ENCODE assay signal across 19 mouse cellular contexts in genomic region chr15:96297623-96298188, GRCm38 (mm10). TPM values are rescaled to one million over a fixed set of nuclear protein-coding genes. Genes with fewer than 3 reads are reported as not detected.
A peak's percentile ranks its signal among the peaks of the same experiment; 100 is the strongest.
DNase-seq lines count a peak whose midpoint lies in the region; ATAC-seq lines count a peak whose summit lies in the region.
"Had no signal": no experiment of that assay in that cellular context is flagged by ENCODE, and none has a peak within 500 bp of the region (broad histone marks: within the 10 kb centered on the region; RNA-seq: fewer than 3 reads in every experiment).

No protein-coding gene starts in this region.

- H3K4me1 ChIP-seq in limb, embryonic 13.5 days: peaks cover 8% of the 10 kb centered on the region
- no peaks in the 10 kb centered on the region for H3K4me1 ChIP-seq in limb, embryonic 10.5 days
- H3K4me1 ChIP-seq: stomach, embryonic 15.5 days had no signal

- no peak overlapping the region for H3K27ac ChIP-seq in limb, embryonic 13.5 days
- H3K27ac ChIP-seq in limb, embryonic 10.5 days: no peak overlapping the region
- H3K27ac ChIP-seq: hindbrain, embryonic 13.5 days; kidney, postnatal 0 days; stomach, embryonic 15.5 days had no signal

- H3K9ac ChIP-seq in limb, embryonic 13.5 days: 0 out of 2 replicates have a peak overlapping the region, but pooled peaks have one; percentile 8
- H3K9ac ChIP-seq: hindbrain, embryonic 13.5 days; stomach, embryonic 15.5 days had no signal

- H3K4me3 ChIP-seq in limb, embryonic 13.5 days: no peak overlapping the region
- no peak overlapping the region for H3K4me3 ChIP-seq in limb, embryonic 10.5 days
- H3K4me3 ChIP-seq: hindbrain, embryonic 13.5 days; stomach, embryonic 15.5 days had no signal

- no peak for DNase-seq in limb, embryonic 10.5 days (ENCODE audit: low spot score)
- DNase-seq in CD8-positive naive resting alpha-beta T cell, adult 2 months (ENCODE audit: low read depth in 2 of 2, low spot score in 2 of 2): peak; percentile 60 to 69
- peak; percentile 73 for DNase-seq in thymus, postnatal 14 days
- no peak for DNase-seq in layer of hippocampus, adult 9-10 months (ENCODE audit: low spot score)
- no peak for DNase-seq in neural tube, embryonic 10.5 days (ENCODE audit: extremely low spot score, low spot score)
- no peak for DNase-seq in left cerebral cortex, adult 8-10 months (ENCODE audit: low spot score in 2 of 2)
- DNase-seq: cerebellum, postnatal 14 days; gastrocnemius, postnatal 25 days; lung, postnatal 4 days; midbrain, embryonic 14.5 days had no signal

- peaks cover 30% of the 10 kb centered on the region for H3K36me3 ChIP-seq in limb, embryonic 13.5 days
- H3K36me3 ChIP-seq in limb, embryonic 10.5 days: peaks cover 72% of the 10 kb centered on the region

- H3K9me3 ChIP-seq in limb, embryonic 13.5 days: no peaks in the 10 kb centered on the region
- no peaks in the 10 kb centered on the region for H3K9me3 ChIP-seq in limb, embryonic 10.5 days (replicated peaks)
- H3K9me3 ChIP-seq: hindbrain, embryonic 13.5 days; stomach, embryonic 15.5 days had no signal

- WGBS in limb, embryonic 13.5 days: 92% methylated on average over 9 of the region's 9 CpGs
- 94% methylated on average over 9 of the region's 9 CpGs for WGBS in limb, embryonic 10.5 days

- no peaks in the 10 kb centered on the region for H3K27me3 ChIP-seq in limb, embryonic 13.5 days
- no peaks in the 10 kb centered on the region for H3K27me3 ChIP-seq in limb, embryonic 10.5 days (ENCODE audit: low read depth, poor library complexity, severe bottlenecking)
- H3K27me3 ChIP-seq: CH12.LX; hindbrain, embryonic 13.5 days; stomach, embryonic 15.5 days had no signal

- no peak overlapping the region for H3K4me2 ChIP-seq in limb, embryonic 13.5 days (replicated peaks)
- H3K4me2 ChIP-seq: heart, embryonic 11.5 days; hindbrain, embryonic 13.5 days; liver, embryonic 11.5 days; stomach, embryonic 15.5 days had no signal

- ATAC-seq in limb, embryonic 13.5 days (ENCODE audit: low FRiP score, low read depth): no peak
- ATAC-seq in megakaryocyte progenitor cell, adult 5-6 weeks (replicated peaks; ENCODE audit: poor library complexity): peak; percentile 14; the same call in 1 of the 2 replicates
- ATAC-seq: intestine, postnatal 0 days had no signal

RNA-seq across cellular contexts. Expression of gene Arid2, which starts 10.4 kb away (rescaled TPM):
- polyA plus RNA-seq in limb, embryonic 13.5 days (2015; fragmentation: Nextera tagmentation; extraction: Ambion mirVana): 29.1 and 29.3 TPM in 2 replicates
- 29.5 and 34.9 TPM in 2 replicates for polyA plus RNA-seq in limb, embryonic 10.5 days (2016; fragmentation: Nextera tagmentation; extraction: Ambion mirVana)
- 64.1 and 66.2 TPM in 2 replicates for total RNA-seq in megakaryocyte progenitor cell, adult 5-6 weeks (2015)
- 35.7 and 36.1 TPM in 2 replicates for total RNA-seq in megakaryocyte progenitor cell, adult 5-6 weeks (2017)
- 10 to 100 TPM; 28.3 to 35.3 (median 31.5) TPM for total RNA-seq in left cerebral cortex, adult 8-10 months (2022)

Comparison
In these comparisons a context has a peak if more than half of its experiments do, and no peak if none do; other contexts are left out.
1. DNase-seq: peak in CD8-positive naive resting alpha-beta T cell, adult 2 months (2 of 2) and thymus, postnatal 14 days (single experiment); none in limb, embryonic 10.5 days (single experiment), layer of hippocampus, adult 9-10 months (single experiment), neural tube, embryonic 10.5 days (single experiment) and left cerebral cortex, adult 8-10 months (0 of 2).